Mouse (Mus musculus): ENCODE measurements at regions not wholly inside any gene's neighbourhood (a gene's known extent, or its start where the extent isn't known, plus 50 kb on each side); places are given as distances from the start of the nearest gene placed in this dataset.

DNA sequence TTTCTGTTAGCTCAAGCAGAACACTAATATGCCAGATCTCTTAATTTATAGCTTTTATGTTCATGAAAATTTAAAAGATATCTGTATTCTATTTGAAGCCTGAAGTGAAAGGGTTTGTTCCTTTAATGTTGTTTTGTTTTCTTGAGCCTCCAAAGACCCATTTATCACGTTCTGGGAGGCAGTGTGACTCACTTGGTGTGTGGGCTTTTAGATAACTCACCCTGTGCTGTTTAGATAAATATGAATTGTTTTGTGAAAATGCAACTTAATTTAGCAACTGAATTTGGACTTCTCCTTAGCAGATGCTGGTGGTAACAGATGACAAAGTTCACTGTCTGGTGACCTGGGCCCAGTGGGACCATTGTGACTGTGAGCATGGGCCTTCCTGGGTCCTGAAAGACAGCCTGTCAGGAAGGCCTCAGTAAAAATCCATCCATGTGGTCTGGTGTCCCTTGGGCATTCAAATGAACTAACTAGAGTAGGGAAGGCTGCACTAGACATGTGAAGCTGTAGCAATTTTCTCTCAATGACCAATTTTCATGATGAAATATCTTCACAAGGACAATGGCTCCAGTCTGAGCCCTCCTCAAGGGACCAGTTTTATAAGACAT is 167.6 kb upstream of the Nsun2 start:
- TF ChIP-seq CTCF (IDR thresholded peaks at IDR 0.05; ENCODE audit: control insufficient read depth, insufficient read depth, insufficient replicate concordance, low read depth, low read length): no peak
- TF ChIP-seq POLR2A (IDR thresholded peaks at IDR 0.05; ENCODE audit: control insufficient read depth, low read depth, low read length): no peak
